Mouse (Mus musculus) c-Kit-positive CD71-negative TER-119-negative erythroid progenitor cells, embryonic 14.5 days (primary cell): Measurements from ENCODE around the gene Apmap.

Experiments
- DNase-seq: peaks from one replicate; pipeline ENCODE4 v3.0.0-alpha.2; 2013; ENCODE audit warnings: low read depth

Gene Apmap

GRCm38 (mm10) chr2:150608087-150608799 is at the start of gene Apmap:
Gene Apmap (minus strand): TSS chr2:150608567.
- peak; percentile 97 for DNase-seq

GRCm38 (mm10) chr2:150656975-150657768 is 48.8 kb upstream of the Apmap start:
- DNase-seq: no peak

DNA sequence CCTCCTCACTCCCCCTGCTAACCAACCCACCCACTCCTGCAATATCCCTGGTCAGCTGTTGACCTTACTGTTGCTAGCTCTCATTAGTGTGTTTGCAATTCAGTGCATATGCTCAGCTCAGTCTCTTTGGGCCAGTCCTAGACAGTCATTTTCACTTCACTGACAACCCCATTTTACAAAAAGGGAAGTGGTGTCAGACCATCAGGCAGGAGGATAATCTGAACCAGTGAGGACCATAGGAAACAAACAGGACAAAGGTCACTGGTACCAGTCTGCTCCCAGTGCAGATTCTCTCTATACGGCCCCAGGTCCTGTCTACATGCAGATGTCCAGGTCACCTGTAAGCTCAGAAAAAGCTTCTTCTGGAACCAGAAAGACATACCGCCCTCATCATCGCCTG is 47.7 kb upstream of the Apmap start:
- no peak for DNase-seq

DNA sequence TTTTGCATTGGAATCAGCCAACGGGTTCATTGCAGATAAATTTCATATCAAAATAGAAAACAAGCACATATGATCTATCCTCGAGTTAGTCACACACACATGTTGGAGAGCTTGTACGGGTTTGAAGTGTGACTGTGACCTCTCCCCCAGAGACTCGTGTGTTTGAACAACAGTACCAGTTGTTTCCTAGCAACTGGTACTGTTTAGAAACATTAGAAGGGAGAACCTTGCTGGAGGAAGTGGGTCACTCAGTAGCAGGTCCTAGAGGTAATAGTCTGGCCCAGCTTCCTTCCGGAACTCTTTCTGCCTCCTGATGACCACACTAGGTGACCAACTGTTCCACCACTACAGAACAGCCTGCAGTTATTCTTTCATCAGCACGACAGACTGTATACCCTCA is 46.9 kb upstream of the Apmap start:
- no peak for DNase-seq

- DNase-seq: no peak
Observed at GRCm38 (mm10) chr2:150654814-150655213, 46.4 kb upstream of the Apmap start.

- DNase-seq: no peak
Observed at GRCm38 (mm10) chr2:150651366-150651765, 43.0 kb upstream of the Apmap start.

DNA sequence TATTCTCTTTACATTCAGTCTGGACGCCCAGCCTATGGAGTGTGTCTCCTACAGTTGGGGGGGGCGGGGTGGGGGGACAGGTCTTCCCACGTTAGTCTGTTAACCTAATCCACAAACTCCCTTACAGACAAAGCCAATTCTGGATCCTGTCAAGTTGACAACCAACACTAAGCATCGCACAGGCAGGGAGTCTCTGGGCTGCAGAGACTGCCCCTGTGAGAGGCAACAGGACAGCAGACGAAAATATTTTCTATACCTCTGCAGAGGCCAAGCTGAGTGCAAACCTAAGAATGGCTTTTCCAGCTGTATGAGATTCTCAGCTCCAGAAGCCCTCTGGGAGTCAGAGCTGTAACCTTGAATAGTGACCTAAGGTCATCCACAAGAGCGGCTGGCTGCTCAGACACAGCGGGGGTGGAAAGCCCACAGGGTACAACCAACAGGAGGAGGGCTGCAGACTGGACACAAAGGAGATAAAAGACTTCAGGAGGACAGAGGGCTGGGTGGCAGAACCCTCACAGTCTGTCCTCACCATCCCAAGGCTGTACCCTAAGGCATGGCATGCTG is 42.2 kb upstream of the Apmap start:
- no peak for DNase-seq

- no peak for DNase-seq
Observed at GRCm38 (mm10) chr2:150648300-150648895, 40.0 kb upstream of the Apmap start.

- no peak for DNase-seq
Observed at GRCm38 (mm10) chr2:150647681-150648299, 39.4 kb upstream of the Apmap start.

- DNase-seq: no peak
Observed at GRCm38 (mm10) chr2:150646411-150647121, 38.2 kb upstream of the Apmap start.

GRCm38 (mm10) chr2:150645225-150645624 is 36.9 kb upstream of the Apmap start:
- no peak for DNase-seq

GRCm38 (mm10) chr2:150643726-150644415 is 35.5 kb upstream of the Apmap start:
- DNase-seq: no peak

GRCm38 (mm10) chr2:150643166-150643565 is 34.8 kb upstream of the Apmap start:
- DNase-seq: no peak

DNA sequence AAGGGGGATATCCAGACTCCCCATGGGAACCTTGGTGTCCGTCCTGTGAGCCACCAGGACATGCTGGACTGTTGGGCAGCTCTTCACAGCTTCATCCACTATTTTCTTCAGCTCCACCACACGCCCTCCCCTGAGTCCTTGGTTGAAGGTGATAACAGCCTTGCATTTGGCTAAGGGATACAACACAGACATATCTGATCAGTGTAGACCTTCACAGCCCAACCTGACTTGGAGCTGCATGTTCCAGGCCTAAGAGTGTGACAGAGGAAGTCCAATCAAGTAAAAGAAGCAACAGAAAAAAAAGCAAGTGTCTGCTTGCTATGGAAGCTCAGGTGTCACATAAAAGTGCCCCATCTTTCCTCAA is 30.0 kb upstream of the Apmap start:
- DNase-seq: no peak

DNA sequence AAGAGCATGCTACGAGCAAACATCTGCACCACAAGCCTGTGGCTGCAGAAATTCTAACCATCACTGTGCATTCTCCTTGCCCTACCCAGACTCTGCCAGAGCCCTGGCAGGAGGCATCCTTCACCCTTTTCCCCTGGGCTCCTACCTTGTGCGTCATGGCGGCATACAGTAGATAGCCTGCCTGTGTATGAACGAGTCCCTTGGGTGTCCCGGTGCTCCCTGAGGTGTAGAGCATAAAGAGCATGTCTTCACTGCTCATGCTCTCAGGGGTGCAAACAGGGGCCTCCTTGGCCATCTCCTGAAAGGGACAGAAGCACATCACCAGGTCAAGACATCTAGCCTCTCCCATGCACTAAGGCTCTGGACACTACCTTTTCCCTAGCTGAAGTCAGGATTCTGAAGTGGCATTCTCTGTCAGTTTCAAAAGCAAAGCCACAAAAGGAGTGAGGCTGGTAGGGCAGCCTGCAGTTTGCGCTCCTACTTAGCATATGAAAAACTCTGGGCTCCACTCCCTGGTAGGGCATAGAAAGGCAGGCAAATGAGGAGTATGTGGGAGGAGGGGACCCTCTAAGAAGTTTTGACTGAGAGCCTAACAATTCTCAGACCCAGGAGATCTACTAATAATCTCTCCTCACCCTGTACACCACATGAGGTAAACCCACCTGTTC is 29.5 kb upstream of the Apmap start:
- DNase-seq: no peak

DNA sequence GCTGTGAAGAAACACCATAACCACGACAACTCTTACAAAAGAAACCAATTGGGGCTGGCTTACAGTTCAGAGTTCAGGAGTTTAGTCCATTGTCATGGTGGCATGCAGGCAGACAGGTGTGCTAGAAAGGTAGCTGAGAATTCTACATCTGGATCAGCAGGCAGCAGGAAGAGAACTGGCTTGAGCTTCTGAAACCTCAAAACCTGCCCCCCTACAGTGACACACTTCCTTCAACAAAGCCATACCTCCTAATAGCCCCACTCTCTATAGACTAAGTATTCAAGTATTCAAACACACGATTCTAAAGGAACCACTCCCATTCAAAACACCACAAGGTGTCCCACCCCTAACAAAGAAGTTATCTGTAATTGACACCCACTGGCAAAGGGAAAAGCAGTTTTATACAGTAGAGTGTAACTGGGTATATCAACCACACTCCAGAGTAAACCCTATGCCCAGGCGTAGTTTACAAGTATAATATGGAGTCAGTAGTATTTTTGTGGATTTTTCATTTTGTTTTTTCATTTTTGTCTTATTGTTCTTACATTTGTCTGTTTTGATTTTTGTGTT is 27.6 kb upstream of the Apmap start:
- no peak for DNase-seq

- DNase-seq: no peak
Observed at GRCm38 (mm10) chr2:150629255-150629654, 20.9 kb upstream of the Apmap start.

DNA sequence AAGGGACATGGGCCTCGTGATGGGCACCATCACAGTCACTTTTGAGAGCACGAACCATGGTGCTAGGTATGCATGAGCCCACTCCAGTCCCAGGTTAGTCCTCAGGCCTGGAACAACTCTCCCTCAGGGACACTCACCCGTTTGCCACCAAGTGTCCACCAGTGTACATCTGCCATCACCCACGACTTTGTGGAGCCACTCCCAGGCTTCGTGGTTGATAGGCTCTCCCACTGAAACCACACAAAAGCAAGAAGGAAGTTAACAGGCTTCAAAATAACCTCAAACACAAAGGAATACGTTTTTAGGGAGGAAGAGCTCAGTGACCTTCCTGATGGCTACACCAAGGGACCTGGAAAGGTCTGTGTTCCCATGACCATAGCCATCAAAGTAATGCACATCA is 18.8 kb upstream of the Apmap start:
- no peak for DNase-seq

GRCm38 (mm10) chr2:150624926-150625325 is 16.6 kb upstream of the Apmap start:
- DNase-seq: no peak

DNA sequence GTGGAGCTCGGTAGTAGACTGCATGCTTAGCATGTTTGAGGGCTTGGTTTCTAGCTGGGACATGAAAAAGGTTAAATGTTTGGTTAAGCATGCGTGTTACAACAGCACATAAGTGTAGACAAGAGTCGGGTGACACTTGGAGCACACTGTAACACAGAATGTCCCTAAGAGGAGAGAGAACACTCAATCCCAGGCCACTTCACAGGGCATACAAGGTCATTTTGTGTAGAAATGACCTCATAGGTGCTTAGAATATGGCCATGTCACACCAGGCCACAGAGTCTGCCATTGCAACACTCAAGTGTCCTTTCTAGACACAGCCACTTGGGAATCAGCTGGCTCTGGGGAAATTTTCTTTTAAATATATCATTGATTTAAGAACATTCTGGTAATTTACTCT is 15.6 kb upstream of the Apmap start:
- DNase-seq: no peak
